Mouse (Mus musculus) intestine, embryonic 16.5 days (tissue): ENCODE data around the gene Psmc5. TPM values are rescaled to one million over a fixed set of nuclear protein-coding genes. Genes with fewer than 3 reads are reported as not detected.
"Not testable (repeated sequence)": the region's sequence is repeated elsewhere in the genome, so short reads cannot be mapped to it uniquely, and the experiment has no call there.

Experiments
- ATAC-seq: fragments of 200-750 bp; cut with Nextera tagmentation; 2 replicates; pipeline ENCODE4 v1.8.0; 2017; ENCODE audit warnings: moderate TSS enrichment, moderate library complexity
- H3K27ac ChIP-seq: fragments of 300-500 bp; sonication (generic); 2 replicates; pipeline ENCODE4 v1.5.1; 2014; ENCODE audit warnings: mild to moderate bottlenecking, low read length
- H3K27me3 ChIP-seq: fragments of 300-500 bp; sonication (generic); replicated peaks from 2 replicates; pipeline ENCODE4 v1.6.1; 2014; ENCODE audit warnings: low read length, control low read depth, mixed read lengths; ENCODE audit not compliant: control insufficient read depth, insufficient read depth
- H3K36me3 ChIP-seq: fragments of 300-500 bp; sonication (generic); 2 replicates; pipeline ENCODE4 v1.6.1; 2014; ENCODE audit warnings: low read length, control low read depth; ENCODE audit not compliant: control insufficient read depth, insufficient read depth
- H3K4me1 ChIP-seq: fragments of 300-500 bp; sonication (generic); 2 replicates; pipeline ENCODE4 v1.6.1; 2014; ENCODE audit warnings: low read length, control low read depth, mixed read lengths; ENCODE audit not compliant: control insufficient read depth, insufficient read depth
- H3K4me2 ChIP-seq: fragments of 300-500 bp; sonication (generic); 2 replicates; pipeline ENCODE4 v1.6.1; 2014; ENCODE audit warnings: low read depth, low read length, control low read depth
- H3K4me3 ChIP-seq: fragments of 300-500 bp; sonication (generic); 2 replicates; pipeline ENCODE4 v1.5.1; 2014; ENCODE audit warnings: mild to moderate bottlenecking, low read length
- H3K9ac ChIP-seq: fragments of 300-500 bp; sonication (generic); 2 replicates; pipeline ENCODE4 v1.6.1; 2014; ENCODE audit warnings: low read depth, low read length
- H3K9me3 ChIP-seq: fragments of 300-500 bp; sonication (generic); 2 replicates; pipeline ENCODE4 v1.6.1; 2016; ENCODE audit warnings: low read length, control low read depth; ENCODE audit not compliant: control insufficient read depth
- WGBS: fragments of 180-500 bp; shearing (Covaris S2); extraction: QIAGEN DNeasy Blood & Tissue Kit; methylation state at CpG from one replicate; pipeline ENCODE4 v1.1.7; 2014; 5-methylcytosine and 5-hydroxymethylcytosine counted together
- polyA plus RNA-seq: library from polyadenylated mRNA; unstranded; fragments of >200 nt; fragmentation: Nextera tagmentation; extraction: Ambion mirVana; gene quantifications from 2 replicates; pipeline ENCODE4 v1.2.1, GENCODE M21; 2015

Gene Psmc5
- polyA plus RNA-seq = 234 and 263 TPM in 2 replicates

DNA sequence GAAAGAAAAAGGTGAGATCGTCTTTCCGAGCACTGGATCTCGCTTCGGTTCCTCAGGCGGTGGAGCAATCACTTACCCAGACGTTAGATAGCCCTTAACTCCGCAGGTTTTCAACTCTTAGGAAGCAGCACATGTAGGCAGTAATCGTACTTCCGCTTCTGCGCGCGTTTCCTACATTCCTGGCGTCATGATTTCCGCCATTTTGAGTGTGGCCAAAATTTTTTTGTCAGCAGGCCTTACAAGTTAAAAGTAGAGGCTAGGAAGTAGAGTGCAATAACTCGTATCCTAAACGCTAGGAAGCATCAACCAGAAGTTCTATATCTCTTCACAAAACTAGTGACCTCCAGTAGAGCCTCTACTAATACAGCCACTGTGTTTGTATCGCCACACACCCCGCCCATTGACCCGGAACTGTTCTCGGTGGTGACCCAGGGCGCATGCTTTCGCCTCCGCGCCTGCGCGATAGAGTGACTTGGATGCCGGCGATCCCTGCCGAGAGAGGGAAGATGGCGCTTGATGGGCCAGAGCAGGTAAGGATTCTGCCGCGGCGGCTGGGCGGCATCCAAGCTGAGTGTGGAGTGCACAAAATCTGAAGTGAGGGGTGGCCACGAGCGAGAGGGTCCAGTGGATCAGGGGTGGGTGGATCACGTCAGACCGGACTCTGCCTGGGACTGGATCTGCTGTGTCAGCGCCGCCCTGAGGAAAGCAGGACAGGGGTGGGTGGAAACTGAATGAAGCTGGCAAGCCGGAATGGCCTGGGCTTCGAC lies at the start of gene Psmc5, which contains the start of gene Ftsj3:
TSS of gene Psmc5 (plus strand) at position 470 of the 767 bp plus-strand sequence.
TSS of gene Ftsj3 (minus strand) at position 395 of the 767 bp plus-strand sequence.
- Histone ChIP-seq H3K4me1 (peaks cover 12% of the 10 kb centered on the region), H3K9ac (peak within 1 kb of the TSS; percentile 84), H3K4me2 (peak within 1 kb of the TSS; percentile 94), H3K27ac (peak within 1 kb of the TSS; percentile 72), H3K27me3 (no peaks in the 10 kb centered on the region), H3K36me3 (peaks cover 4% of the 10 kb centered on the region; the same call in 1 of the 2 replicates), H3K9me3 (no peaks in the 10 kb centered on the region), H3K4me3 (peak within 1 kb of the TSS; percentile 66)
- under 1% methylated on average over 42 of the region's 42 CpGs for WGBS
- peak; percentile 98 for ATAC-seq

DNA sequence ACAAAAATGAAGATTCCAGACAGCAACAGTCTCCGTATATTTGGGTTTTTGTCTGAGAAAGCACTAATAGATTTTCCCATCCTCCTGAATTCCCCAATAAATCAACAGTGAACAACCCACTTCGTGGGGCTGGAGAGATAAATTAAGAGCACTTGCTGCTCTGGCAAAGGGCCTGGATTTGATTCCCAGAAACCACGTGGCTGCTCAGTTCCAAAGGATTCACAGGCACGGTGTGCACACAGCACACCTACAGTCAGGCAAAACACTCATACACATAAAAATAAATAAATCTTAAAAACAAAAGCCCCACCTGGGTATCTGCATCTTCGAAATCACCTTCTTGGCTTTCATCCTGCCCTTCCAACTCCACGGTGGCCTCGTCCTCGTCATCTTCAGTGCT lies 43.2 kb upstream of the Psmc5 start:
- Histone ChIP-seq H3K9ac (no peak overlapping the region), H3K27ac (no peak overlapping the region), H3K4me3 (no peak overlapping the region), H3K27me3 (no peaks in the 10 kb centered on the region), H3K4me1 (peaks cover 10% of the 10 kb centered on the region), H3K36me3 (peaks cover 8% of the 10 kb centered on the region), H3K4me2 (no peak overlapping the region), H3K9me3 (no peaks in the 10 kb centered on the region)
- ATAC-seq = no peak
- 82% methylated on average over 8 of the region's 8 CpGs for WGBS

DNA sequence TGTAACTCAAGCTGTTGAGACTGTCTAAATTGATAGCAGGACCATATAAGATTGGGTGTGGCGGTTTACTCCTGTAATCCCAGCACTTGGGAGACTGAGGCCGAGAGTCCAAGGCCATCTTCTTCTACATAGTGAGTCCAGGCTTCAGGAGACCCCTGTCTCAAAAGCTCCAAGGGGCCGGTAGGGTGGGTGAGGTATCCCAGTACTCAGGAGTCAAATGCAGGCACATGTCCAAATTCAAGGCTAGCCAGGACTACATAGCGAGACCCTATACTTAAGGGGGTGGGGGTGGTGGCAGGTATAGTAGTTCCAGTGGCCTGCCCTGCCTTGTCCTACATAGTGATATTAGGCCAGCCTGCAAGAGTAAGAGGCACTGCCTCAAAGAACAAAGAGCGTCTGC lies 41.1 kb upstream of the Psmc5 start:
- Histone ChIP-seq H3K4me2 (peak overlapping the region; percentile 52), H3K36me3 (no peaks in the 10 kb centered on the region; the same call in 1 of the 2 replicates), H3K4me1 (peaks cover 15% of the 10 kb centered on the region), H3K4me3 (peak overlapping the region; percentile 99), H3K9me3 (no peaks in the 10 kb centered on the region), H3K27ac (no peak overlapping the region), H3K9ac (peak overlapping the region; percentile 90), H3K27me3 (no peaks in the 10 kb centered on the region)
- no peak for ATAC-seq
- 82% methylated on average over 5 of the region's 5 CpGs for WGBS

DNA sequence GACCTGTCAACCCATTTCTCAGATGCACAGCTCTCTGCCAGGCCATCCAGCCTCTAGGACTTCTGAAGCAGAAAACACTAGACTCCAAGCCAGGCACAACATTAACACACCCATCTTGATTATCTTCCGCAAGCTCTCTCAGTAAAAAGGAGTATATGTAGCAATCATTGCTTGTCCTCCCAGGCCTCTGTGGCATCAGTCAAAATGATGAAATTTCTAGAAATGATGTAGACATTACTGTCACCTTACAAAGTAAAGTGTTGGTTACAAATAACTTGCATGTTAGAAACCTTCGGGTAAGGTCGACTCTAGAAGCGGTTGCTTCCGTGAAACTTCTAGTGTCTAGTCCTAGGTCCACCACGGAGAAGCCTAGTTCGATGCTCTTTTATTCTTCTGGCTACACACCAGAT lies 40.5 kb upstream of the Psmc5 start:
- no peak for ATAC-seq
- Histone ChIP-seq H3K36me3 (no peaks in the 10 kb centered on the region; the same call in 1 of the 2 replicates), H3K4me1 (peaks cover 15% of the 10 kb centered on the region), H3K27me3 (no peaks in the 10 kb centered on the region), H3K27ac (peak overlapping the region; percentile 89), H3K4me3 (peak overlapping the region; percentile 99), H3K9me3 (no peaks in the 10 kb centered on the region), H3K4me2 (peak overlapping the region; percentile 52), H3K9ac (peak overlapping the region; percentile 90)
- WGBS = 19% methylated on average over 7 of the region's 7 CpGs

DNA sequence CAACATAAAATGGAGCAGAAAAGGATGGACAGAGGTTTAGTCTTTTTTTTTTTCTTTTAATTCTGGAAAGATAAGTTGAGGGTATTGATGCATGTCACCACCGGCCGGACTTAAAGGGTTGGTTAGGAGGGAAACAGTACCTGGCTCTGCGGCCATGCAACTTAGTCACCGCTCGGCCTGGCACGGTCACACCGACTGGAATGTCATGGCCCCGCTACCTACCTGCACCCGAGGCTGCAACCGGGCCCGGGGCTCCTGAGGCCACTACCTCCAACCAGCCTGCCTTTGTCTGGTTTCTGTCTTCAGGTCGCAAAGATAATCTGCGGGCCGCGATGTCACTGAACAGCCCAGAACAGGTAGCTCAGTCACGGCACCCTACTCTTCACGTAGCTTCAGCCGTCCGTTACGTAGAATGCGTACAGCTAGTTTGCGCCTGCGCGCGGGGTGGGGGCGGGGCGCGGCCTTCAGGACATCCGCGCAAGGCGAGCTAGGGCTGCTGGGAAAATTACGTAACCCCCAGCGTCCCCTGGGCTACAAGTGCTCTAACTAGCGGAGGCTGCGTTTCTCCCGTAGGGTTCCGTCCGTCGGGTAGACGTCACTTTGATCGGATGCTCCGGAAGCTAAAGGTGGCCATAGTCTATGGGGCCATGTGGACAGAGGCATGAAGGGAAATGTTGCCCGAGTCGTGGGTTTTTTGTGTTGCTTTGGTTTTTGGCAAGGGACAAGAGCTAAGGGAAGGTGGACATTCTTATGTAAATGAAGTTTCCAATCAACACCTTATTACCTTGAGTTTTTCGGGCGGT lies 39.8 kb upstream of the Psmc5 start, which contains the start of gene Ccdc47:
TSS of gene Ccdc47 (minus strand) at position 418 of the 803 bp plus-strand sequence.
- under 1% methylated on average over 46 of the region's 46 CpGs for WGBS
- no peaks in the 10 kb centered on the region for H3K27me3 ChIP-seq
- peak; percentile 98 for ATAC-seq

DNA sequence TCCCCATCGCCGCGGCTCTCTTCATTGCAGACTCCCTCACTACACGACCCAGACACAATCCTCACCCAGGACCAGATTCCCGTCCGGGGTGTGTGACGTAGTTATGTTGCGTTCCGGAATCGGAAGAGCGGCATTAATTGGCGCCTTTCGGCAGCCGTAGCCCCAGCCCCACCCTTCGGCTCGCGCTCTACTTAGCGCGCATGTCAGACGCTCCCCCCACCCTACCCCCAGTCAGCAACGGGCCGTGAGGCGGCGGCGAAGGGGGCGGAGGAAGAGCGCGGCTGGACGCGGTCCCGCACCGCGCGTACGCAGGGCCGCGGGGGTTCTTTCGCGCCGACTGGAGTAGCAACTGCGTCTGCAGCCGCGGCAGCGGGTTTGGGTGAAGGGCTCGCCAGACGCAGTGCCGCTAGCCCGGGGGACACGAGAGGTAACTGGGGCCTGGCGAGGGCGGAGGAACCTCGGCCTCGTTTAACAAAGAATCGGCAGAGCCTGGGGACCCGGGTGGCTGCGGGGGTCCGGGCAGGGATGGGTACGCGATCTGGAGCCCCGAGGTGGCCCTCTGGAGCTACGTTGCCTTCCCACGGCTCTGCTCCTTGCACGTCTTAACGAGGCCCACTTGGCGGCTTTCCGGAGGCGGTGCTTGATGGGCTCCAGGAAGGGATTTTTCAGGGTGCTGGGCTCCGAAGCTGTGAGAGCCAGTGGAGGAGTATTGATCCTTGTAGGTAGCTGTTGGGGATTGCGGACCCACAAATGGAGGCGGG lies 39.0 kb upstream of the Psmc5 start, which contains the start of gene Ddx42:
TSS of gene Ddx42 (plus strand) at position 197 of the 761 bp plus-strand sequence.
- H3K9me3 ChIP-seq = no peaks in the 10 kb centered on the region
- H3K4me2 ChIP-seq = peak within 1 kb of the TSS; percentile 58
- peak within 1 kb of the TSS; percentile 99 for H3K9ac ChIP-seq
- ATAC-seq = peak; percentile 94
- H3K27me3 ChIP-seq = no peaks in the 10 kb centered on the region
- peak within 1 kb of the TSS; percentile 99 for H3K4me3 ChIP-seq
- peaks cover 18% of the 10 kb centered on the region for H3K4me1 ChIP-seq
- under 1% methylated on average over 70 of the region's 70 CpGs for WGBS
- H3K27ac ChIP-seq = peak within 1 kb of the TSS; percentile 98
- no peaks in the 10 kb centered on the region for H3K36me3 ChIP-seq

More for the DNA sequence above, 39.8 kb upstream of the Psmc5 start, which contains the start of gene Ccdc47:
- Histone ChIP-seq H3K4me1 (peaks cover 18% of the 10 kb centered on the region), H3K36me3 (no peaks in the 10 kb centered on the region), H3K27ac (peak within 1 kb of the TSS; percentile 98), H3K9ac (peak within 1 kb of the TSS; percentile 99), H3K9me3 (no peaks in the 10 kb centered on the region), H3K4me2 (peak within 1 kb of the TSS; percentile 58), H3K4me3 (peak within 1 kb of the TSS; percentile 99)

DNA sequence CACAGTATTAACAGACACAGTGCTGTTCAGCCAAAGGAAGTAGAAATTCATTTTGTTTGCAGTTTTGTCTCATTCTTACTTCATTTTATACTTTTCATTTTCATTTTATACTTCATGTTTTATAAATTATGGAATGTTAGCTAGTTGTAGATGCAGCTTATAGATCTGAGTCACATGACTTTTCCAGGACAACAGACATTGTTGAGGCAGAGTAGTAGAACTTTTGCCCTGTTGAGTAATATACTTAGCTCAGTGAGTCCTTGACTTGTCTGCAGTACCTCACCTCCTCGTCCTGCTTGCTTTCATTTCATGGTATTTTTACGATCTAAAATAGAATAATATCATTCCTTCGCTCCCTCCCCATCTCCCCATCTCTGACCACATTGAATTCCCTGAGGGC lies 35.4 kb upstream of the Psmc5 start:
- Histone ChIP-seq H3K4me3 (no peak overlapping the region), H3K27ac (no peak overlapping the region), H3K36me3 (peaks cover 7% of the 10 kb centered on the region; the same call in 1 of the 2 replicates), H3K9me3 (no peaks in the 10 kb centered on the region), H3K4me1 (peaks cover 10% of the 10 kb centered on the region; the same call in 1 of the 2 replicates), H3K4me2 (no peak overlapping the region), H3K27me3 (no peaks in the 10 kb centered on the region), H3K9ac (no peak overlapping the region)
- no peak for ATAC-seq
- WGBS = 78% methylated on average over 3 of the region's 3 CpGs

DNA sequence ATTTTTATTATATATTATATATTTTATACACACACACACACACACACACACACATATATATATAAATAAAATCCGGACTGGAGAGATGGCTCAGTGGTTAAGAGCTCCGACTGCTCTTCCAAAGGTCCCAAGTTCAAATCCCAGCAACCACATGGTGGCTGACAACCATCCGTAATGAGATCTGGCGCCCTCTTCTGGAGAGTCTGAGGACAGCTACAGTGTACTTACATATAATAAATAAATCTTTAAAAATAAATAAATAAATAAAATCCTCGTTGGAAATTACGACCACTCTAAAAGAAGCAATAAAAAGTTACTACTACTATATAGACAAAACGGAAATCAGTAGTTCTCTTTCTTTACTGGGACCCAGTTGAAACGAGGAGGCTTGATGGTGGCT lies 22.0 kb upstream of the Psmc5 start:
- not testable (repeated sequence) for ATAC-seq, H3K4me3 ChIP-seq, H3K27me3 ChIP-seq, H3K4me2 ChIP-seq, H3K9ac ChIP-seq, H3K36me3 ChIP-seq, H3K4me1 ChIP-seq, H3K27ac ChIP-seq, H3K9me3 ChIP-seq
- WGBS = 78% methylated on average over 8 of the region's 8 CpGs
